Mouse (Mus musculus) CH12.LX (cell line): Measurements from ENCODE around the gene Sufu. TPM values are rescaled to one million over a fixed set of nuclear protein-coding genes. Genes with fewer than 3 reads are reported as not detected.

Experiments
- DNase-seq: peaks from one replicate; pipeline ENCODE4 v3.0.0-alpha.2; 2013; ENCODE audit errors: extremely low read depth
- H3K27ac ChIP-seq: 2 replicates; pipeline ENCODE4 v1.5.1; 2012; ENCODE audit warnings: low read depth, mild to moderate bottlenecking, control low read depth, moderate library complexity; ENCODE audit not compliant: insufficient read depth
- H3K27me3 ChIP-seq: replicated peaks from 2 replicates; pipeline ENCODE3; 2012; ENCODE audit warnings: inconsistent platforms
- H3K36me3 ChIP-seq, 2 experiments: replicated peaks in 1 of 2; 2 replicates each; pipeline versions ENCODE3 to v1.6.1; 2012; ENCODE audit warnings: inconsistent platforms in 1 of 2, low read length in 1 of 2, mild to moderate bottlenecking in 1 of 2, mixed read lengths in 1 of 2, moderate library complexity in 1 of 2; ENCODE audit not compliant: control insufficient read depth in 1 of 2, insufficient read depth in 1 of 2
- H3K4me1 ChIP-seq, 2 experiments: 2 replicates each; pipeline ENCODE4 v1.6.1; 2012; ENCODE audit warnings: inconsistent platforms in 1 of 2, moderate library complexity in 1 of 2; ENCODE audit not compliant: insufficient read depth in 2 of 2, control insufficient read depth in 1 of 2
- H3K4me2 ChIP-seq: 2 replicates; pipeline ENCODE4 v1.6.1; 2012; ENCODE audit warnings: low read depth, mild to moderate bottlenecking, control low read depth; ENCODE audit not compliant: poor library complexity, insufficient read depth, severe bottlenecking
- H3K4me3 ChIP-seq, 3 experiments: fragments of 150-350 bp in 1 of 3; sonication (generic) in 1 of 3; replicated peaks in 1 of 3; 2 replicates each; pipeline versions ENCODE3 to v1.5.1; 2011 to 2012; ENCODE audit warnings: low read depth in 2 of 3, low read length in 2 of 3, mild to moderate bottlenecking in 2 of 3, moderate library complexity in 2 of 3, control low read depth in 1 of 3, improper control_type of control experiment in 1 of 3, inconsistent platforms in 1 of 3, mixed read lengths in 1 of 3; ENCODE audit not compliant: poor library complexity in 1 of 3
- H3K79me2 ChIP-seq: replicated peaks from 2 replicates; pipeline ENCODE4 v1.6.1; 2012; ENCODE audit warnings: mild to moderate bottlenecking, moderate library complexity; ENCODE audit not compliant: control insufficient read depth, poor library complexity, insufficient read depth, severe bottlenecking; ENCODE audit errors: extremely low read depth
- H3K9ac ChIP-seq: 2 replicates; pipeline ENCODE4 v1.6.1; 2012; ENCODE audit warnings: low read depth, mild to moderate bottlenecking, control low read depth, moderate library complexity; ENCODE audit not compliant: insufficient read depth
- H3K9me3 ChIP-seq: replicated peaks from 2 replicates; pipeline ENCODE3; 2012; ENCODE audit warnings: low read length, inconsistent platforms, mixed read lengths
- BHLHE40 ChIP-seq: IDR thresholded peaks from 2 replicates; pipeline ENCODE4 v1.6.1; 2011; ENCODE audit warnings: mild to moderate bottlenecking, low read depth, low read length, improper control_type of control experiment
- CHD2 ChIP-seq: IDR thresholded peaks from 2 replicates; pipeline ENCODE4 v1.6.1; 2011; ENCODE audit warnings: low read length, improper control_type of control experiment
- CTCF ChIP-seq, 2 experiments: IDR thresholded peaks in 1 of 2; conservative IDR thresholded peaks in 1 of 2; 2 replicates each; pipeline ENCODE4 v1.5.1; 2011 to 2012; ENCODE audit warnings: low read depth in 2 of 2, low read length in 2 of 2, improper control_type of control experiment in 1 of 2, inconsistent platforms in 1 of 2, mild to moderate bottlenecking in 1 of 2, moderate library complexity in 1 of 2
- E2F4 ChIP-seq: IDR thresholded peaks from 2 replicates; pipeline ENCODE4 v1.6.1; 2011; ENCODE audit warnings: low read depth, low read length, improper control_type of control experiment; ENCODE audit not compliant: insufficient replicate concordance
- EP300 ChIP-seq: IDR thresholded peaks from 2 replicates; pipeline ENCODE4 v1.6.1; 2011; ENCODE audit warnings: low read length, improper control_type of control experiment
- ETS1 ChIP-seq: conservative IDR thresholded peaks from 2 replicates; pipeline ENCODE4 v1.6.1; 2012; ENCODE audit warnings: low read depth, mild to moderate bottlenecking, inconsistent platforms, low read length, improper control_type of control experiment, moderate library complexity
- HCFC1 ChIP-seq: IDR thresholded peaks from 2 replicates; pipeline ENCODE4 v1.6.1; 2012; ENCODE audit warnings: low read depth, mild to moderate bottlenecking, inconsistent platforms, low read length, improper control_type of control experiment
- IRF4 ChIP-seq: IDR thresholded peaks from 2 replicates; pipeline ENCODE4 v1.6.1; 2014; ENCODE audit warnings: low read depth, mild to moderate bottlenecking, inconsistent platforms, low read length, improper control_type of control experiment
- JUND ChIP-seq: conservative IDR thresholded peaks from 2 replicates; pipeline ENCODE4 v1.6.1; 2011; ENCODE audit warnings: low read depth, low read length, improper control_type of control experiment
- MEF2A ChIP-seq: IDR thresholded peaks from 2 replicates; pipeline ENCODE4 v1.6.1; 2014; ENCODE audit warnings: low read depth, mild to moderate bottlenecking, inconsistent platforms, low read length, improper control_type of control experiment, borderline replicate concordance
- MXI1 ChIP-seq: IDR thresholded peaks from 2 replicates; pipeline ENCODE4 v1.6.1; 2011; ENCODE audit warnings: mild to moderate bottlenecking, low read depth, low read length, improper control_type of control experiment
- POLR2A ChIP-seq: IDR thresholded peaks from 2 replicates; pipeline ENCODE4 v1.6.1; 2011; ENCODE audit warnings: low read depth, mild to moderate bottlenecking, improper control_type of control experiment, low read length
- SIN3A ChIP-seq: IDR thresholded peaks from 2 replicates; pipeline ENCODE4 v1.6.1; 2012; ENCODE audit warnings: low read length, improper control_type of control experiment, inconsistent platforms
- USF2 ChIP-seq: conservative IDR thresholded peaks from 2 replicates; pipeline ENCODE4 v1.6.1; 2011; ENCODE audit warnings: low read depth, low read length, improper control_type of control experiment
- ZMIZ1 ChIP-seq: IDR thresholded peaks from 2 replicates; pipeline ENCODE4 v1.6.1; 2012; ENCODE audit warnings: low read depth, mild to moderate bottlenecking, inconsistent platforms, low read length, improper control_type of control experiment
- dilution Hi-C: fragments of 300-500 bp; cut with MboI; formaldehyde crosslinking; loops from 2 replicates; pipeline ENCODE4 v1.14.3; 2020; ENCODE audit warnings: low sequenced_read_pairs; ENCODE audit not compliant: extremely low pct_unique_long_range_greater_than_20kb, extremely low pct_ligation_motif_present
- in situ Hi-C: fragments of 300-500 bp; cut with MboI; formaldehyde crosslinking; loops from 3 replicates; pipeline ENCODE4 v1.14.3; 2019; ENCODE audit warnings: low sequenced_read_pairs, low pct_ligation_motif_present, low pct_unique_long_range_greater_than_20kb, mixed read lengths
- polyA plus RNA-seq: library from polyadenylated mRNA; unstranded; fragments of >175 nt; gene quantifications from 2 replicates; pipeline ENCODE4 v1.2.1, GENCODE M21; 2012; ENCODE audit warnings: low read depth; ENCODE audit not compliant: insufficient read length
- total RNA-seq, 2 experiments: library from RNA; depleted of rRNA; stranded (reverse); fragments of 300-350 nt in 1 of 2; fragments of >200 nt in 1 of 2; gene quantifications; 2 replicates each; pipeline ENCODE4 v1.2.3; 2012 to 2014

The Sufu gene
- total and polyA plus RNA-seq, 3 experiments, result 3.6 to 22.6 (median 9.8) TPM

GRCm38 (mm10) chr19:46527632-46528528, 131.2 kb downstream of the Sufu start:
- Histone ChIP-seq H3K27me3 (no peaks in the 10 kb centered on the region), H3K79me2 (no peaks in the 10 kb centered on the region), H3K36me3 (no peaks in the 10 kb centered on the region), H3K4me2 (no peak overlapping the region), H3K4me3 (no peak overlapping the region), H3K9me3 (no peaks in the 10 kb centered on the region), H3K4me1 (peaks cover 24 to 100% of the 10 kb centered on the region in 2 experiments), H3K9ac (no peak overlapping the region), H3K27ac (no peak overlapping the region)
- TF ChIP-seq MXI1 (no peak), POLR2A (no peak), SIN3A (no peak), BHLHE40 (no peak), ZMIZ1 (no peak), E2F4 (no peak), MEF2A (no peak), ETS1 (no peak), EP300 (no peak), JUND (no peak), CHD2 (no peak), IRF4 (no peak), HCFC1 (no peak)
- no peak for DNase-seq
- in situ Hi-C loops, result no loop called here
- dilution Hi-C loops, result no loop called here

- no peaks in the 10 kb centered on the region for H3K9me3 ChIP-seq
- no peaks in the 10 kb centered on the region for H3K36me3 ChIP-seq
- no peak overlapping the region for H3K9ac ChIP-seq
- H3K4me2 ChIP-seq, result no peak overlapping the region
- no peak overlapping the region for H3K27ac ChIP-seq
- dilution Hi-C loops, result no loop called here
- 0 out of 4 replicates have a peak, but pooled peaks of 1 of the 2 experiments have one; percentile 10 for TF ChIP-seq CTCF (conservative IDR thresholded peaks at IDR 0.05 in 1 of 2, IDR thresholded peaks at IDR 0.05 in 1 of 2; ENCODE audit: low read depth in 2 of 2, low read length in 2 of 2)
- no peak for TF ChIP-seq USF2
- H3K27me3 ChIP-seq, result no peaks in the 10 kb centered on the region
- no peaks in the 10 kb centered on the region for H3K79me2 ChIP-seq
- DNase-seq, result no peak
- H3K4me3 ChIP-seq, result no peak overlapping the region
- peaks cover 17 to 100% of the 10 kb centered on the region in 2 experiments for H3K4me1 ChIP-seq
- in situ Hi-C loops, result no loop called here
Observed at GRCm38 (mm10) chr19:46528529-46529213, 132.0 kb downstream of the Sufu start.
